Mouse (Mus musculus) thymus, adult 2 months (tissue): ENCODE measurements at regions not wholly inside any gene's neighbourhood (a gene's known extent, or its start where the extent isn't known, plus 50 kb on each side); places are given as distances from the start of the nearest gene placed in this dataset.

Source experiments
- DNase-seq: peaks from one replicate; pipeline ENCODE4 v3.0.0; 2021
- H3K27ac ChIP-seq: fragments of 200-500 bp; 2 replicates; pipeline ENCODE4 v1.5.1; 2012; ENCODE audit warnings: low read length, control low read depth; ENCODE audit not compliant: control insufficient read depth, insufficient read depth
- H3K27me3 ChIP-seq: fragments of 200-500 bp; 2 replicates; pipeline ENCODE4 v1.6.1; 2012; ENCODE audit warnings: mild to moderate bottlenecking, low read length, moderate library complexity, mixed read lengths; ENCODE audit not compliant: control insufficient read depth, insufficient read depth
- H3K36me3 ChIP-seq: fragments of 200-500 bp; 2 replicates; pipeline ENCODE4 v1.6.1; 2012; ENCODE audit warnings: mild to moderate bottlenecking, low read length, moderate library complexity; ENCODE audit not compliant: control insufficient read depth, insufficient read depth
- H3K4me1 ChIP-seq: fragments of 200-500 bp; replicated peaks from 2 replicates; pipeline ENCODE4 v1.6.1; 2012; ENCODE audit warnings: low read length; ENCODE audit not compliant: control insufficient read depth, insufficient read depth
- H3K4me3 ChIP-seq: fragments of 200-500 bp; 2 replicates; pipeline ENCODE4 v1.5.1; 2012; ENCODE audit warnings: mild to moderate bottlenecking, low read length, control low read depth, moderate library complexity; ENCODE audit not compliant: control insufficient read depth, insufficient read depth
- CTCF ChIP-seq: fragments of 200-500 bp; IDR thresholded peaks from 2 replicates; pipeline ENCODE4 v1.5.1; 2012; ENCODE audit warnings: mild to moderate bottlenecking, control low read depth, low read length, moderate library complexity, borderline replicate concordance; ENCODE audit not compliant: control insufficient read depth, poor library complexity, insufficient read depth; ENCODE audit errors: extremely low read depth
- POLR2A ChIP-seq: fragments of 200-500 bp; IDR thresholded peaks from 2 replicates; pipeline ENCODE4 v1.6.1; 2012; ENCODE audit warnings: mild to moderate bottlenecking, low read length, control low read depth, moderate library complexity; ENCODE audit not compliant: control insufficient read depth, poor library complexity, insufficient read depth; ENCODE audit errors: extremely low read depth
- WGBS: fragments of 180-500 bp; shearing (Covaris S2); methylation state at CpG from one replicate; pipeline ENCODE4 v1.1.7; 2018; 5-methylcytosine and 5-hydroxymethylcytosine counted together

GRCm38 (mm10) chr16:30144818-30145464 is 80.8 kb downstream of the Hes1 start:
- DNase-seq, result no peak
- 36% methylated on average over 13 of the region's 13 CpGs for WGBS
- H3K36me3 ChIP-seq, result no peaks in the 10 kb centered on the region
- no peak overlapping the region for H3K27ac ChIP-seq
- H3K27me3 ChIP-seq, result no peaks in the 10 kb centered on the region
- peaks cover 10% of the 10 kb centered on the region for H3K4me1 ChIP-seq
- H3K4me3 ChIP-seq, result peak overlapping the region; percentile 13; the same call in 1 of the 2 replicates
- no peak for TF ChIP-seq POLR2A
- no peak for TF ChIP-seq CTCF

- peak overlapping the region; percentile 13; the same call in 1 of the 2 replicates for H3K4me3 ChIP-seq
- no peak overlapping the region for H3K27ac ChIP-seq
- DNase-seq, result peak; percentile 44
- no peaks in the 10 kb centered on the region for H3K27me3 ChIP-seq
- WGBS, result 4% methylated on average over 16 of the region's 16 CpGs
- H3K4me1 ChIP-seq, result peaks cover 10% of the 10 kb centered on the region
- TF ChIP-seq CTCF (no peak), POLR2A (no peak)
- H3K36me3 ChIP-seq, result no peaks in the 10 kb centered on the region
Measured at GRCm38 (mm10) chr16:30145465-30146207, 81.5 kb downstream of the Hes1 start.

DNA sequence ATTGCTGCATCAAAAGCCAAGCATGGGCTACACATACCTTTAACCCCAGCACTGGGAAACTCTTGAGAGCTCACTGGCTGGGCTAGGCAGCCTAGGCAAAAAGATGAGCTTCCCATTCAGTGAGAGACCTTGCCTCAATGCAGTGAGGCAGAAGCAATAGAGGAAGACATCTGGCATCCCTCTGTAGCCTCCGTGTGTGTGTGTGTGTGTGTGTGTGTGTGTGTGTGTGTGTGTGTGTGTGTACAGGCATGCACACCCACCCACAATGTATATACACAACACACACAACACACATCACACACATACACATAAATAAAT is 82.0 kb downstream of the Hes1 start:
- peaks cover 10% of the 10 kb centered on the region for H3K4me1 ChIP-seq
- no peak for DNase-seq
- TF ChIP-seq CTCF (no peak), POLR2A (no peak)
- H3K4me3 ChIP-seq, result no peak overlapping the region
- no peaks in the 10 kb centered on the region for H3K36me3 ChIP-seq
- no peaks in the 10 kb centered on the region for H3K27me3 ChIP-seq
- 57% methylated on average over 1 of the region's 1 CpGs for WGBS
- no peak overlapping the region for H3K27ac ChIP-seq

GRCm38 (mm10) chr16:30147296-30147695 is 83.1 kb downstream of the Hes1 start:
- 94% methylated on average over 4 of the region's 4 CpGs for WGBS
- H3K27ac ChIP-seq, result no peak overlapping the region
- no peaks in the 10 kb centered on the region for H3K36me3 ChIP-seq
- no peak for DNase-seq
- no peak overlapping the region for H3K4me3 ChIP-seq
- peaks cover 10% of the 10 kb centered on the region for H3K4me1 ChIP-seq
- no peak for TF ChIP-seq POLR2A
- no peak for TF ChIP-seq CTCF
- no peaks in the 10 kb centered on the region for H3K27me3 ChIP-seq

DNA sequence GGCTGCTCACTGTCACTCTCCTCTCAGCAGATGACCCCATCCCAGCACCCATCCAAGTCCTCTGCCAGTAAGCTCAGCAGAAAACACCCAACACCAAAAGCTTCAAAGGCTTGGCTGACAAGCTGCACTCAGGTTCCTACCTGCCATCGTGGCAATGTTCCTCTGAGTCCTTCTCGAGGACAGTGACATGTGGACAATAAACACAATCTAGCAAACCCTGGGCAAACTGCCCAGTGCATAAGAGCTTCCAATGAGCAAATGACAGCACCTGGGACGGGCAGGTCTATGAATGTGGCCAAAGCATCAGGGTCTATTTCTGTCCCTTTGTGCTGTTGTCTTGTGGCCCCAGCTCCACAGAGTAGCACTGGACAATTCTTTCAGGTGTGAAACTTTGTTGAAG is 86.9 kb downstream of the Hes1 start:
- Histone ChIP-seq H3K27ac (no peak overlapping the region), H3K4me3 (no peak overlapping the region), H3K27me3 (no peaks in the 10 kb centered on the region), H3K4me1 (peaks cover 6% of the 10 kb centered on the region), H3K36me3 (no peaks in the 10 kb centered on the region)
- no peak for DNase-seq
- 84% methylated on average over 3 of the region's 3 CpGs for WGBS
- TF ChIP-seq POLR2A (no peak), CTCF (no peak)

GRCm38 (mm10) chr16:30155070-30155469 is 90.9 kb downstream of the Hes1 start:
- no peak overlapping the region for H3K4me3 ChIP-seq
- no peaks in the 10 kb centered on the region for H3K27me3 ChIP-seq
- DNase-seq, result no peak
- H3K36me3 ChIP-seq, result no peaks in the 10 kb centered on the region
- H3K4me1 ChIP-seq, result peaks cover 4% of the 10 kb centered on the region
- H3K27ac ChIP-seq, result no peak overlapping the region
- TF ChIP-seq POLR2A (no peak), CTCF (no peak)
- WGBS, result 15% methylated on average over 6 of the region's 6 CpGs

DNA sequence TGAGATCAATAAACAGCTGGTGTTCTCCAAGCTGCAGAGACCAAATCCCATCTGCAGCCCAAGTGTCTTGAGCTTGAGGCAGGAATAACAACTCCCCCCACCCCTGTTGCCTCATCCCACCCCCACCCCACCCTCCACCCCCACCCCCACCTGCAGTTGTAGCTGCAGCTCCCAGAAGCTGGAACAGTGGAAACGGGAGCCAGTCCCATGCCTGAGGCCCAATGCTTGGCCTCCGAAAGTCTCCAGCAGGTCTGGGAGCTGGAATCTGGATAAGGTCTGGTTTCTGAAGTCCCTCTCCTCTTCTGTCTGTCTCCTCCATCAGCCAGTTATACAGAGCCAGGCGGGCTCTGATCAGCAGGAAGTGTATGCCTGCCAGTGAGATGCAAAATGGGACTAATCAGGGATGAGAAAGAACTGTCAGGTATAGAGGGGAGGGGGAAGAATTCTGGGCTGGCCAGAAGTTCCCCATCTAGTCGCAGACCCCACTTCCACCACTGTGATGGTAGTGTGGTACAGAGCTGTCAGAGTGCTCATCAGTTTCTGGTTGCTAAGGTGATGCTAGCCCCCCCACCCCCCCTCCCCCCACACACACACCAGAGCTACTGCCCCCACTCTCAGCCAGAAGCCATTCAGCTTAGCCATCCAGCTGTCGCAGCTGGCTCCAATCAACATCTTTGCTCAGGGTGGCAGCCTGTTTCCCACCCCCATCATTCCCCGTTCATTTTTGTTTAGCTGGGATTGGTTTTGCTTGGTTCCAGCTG is 91.5 kb downstream of the Hes1 start:
- Histone ChIP-seq H3K4me1 (peaks cover 9% of the 10 kb centered on the region), H3K27me3 (no peaks in the 10 kb centered on the region), H3K36me3 (no peaks in the 10 kb centered on the region), H3K27ac (no peak overlapping the region), H3K4me3 (no peak overlapping the region)
- DNase-seq, result no peak
- TF ChIP-seq CTCF (no peak), POLR2A (no peak)
- WGBS, result 82% methylated on average over 6 of the region's 6 CpGs
